Mouse (Mus musculus) forebrain, embryonic 11.5 days (tissue): Measurements from ENCODE around the gene Ahcyl2. TPM values are rescaled to one million over a fixed set of nuclear protein-coding genes. Genes with fewer than 3 reads are reported as not detected.

Experiments
- ATAC-seq: fragments of 200-750 bp; cut with Nextera tagmentation; replicated peaks from 2 replicates; pipeline ENCODE4 v1.8.0; 2017; ENCODE audit warnings: moderate TSS enrichment; ENCODE audit not compliant: low FRiP score
- DNase-seq: peaks from one replicate; pipeline ENCODE4 v3.0.0-alpha.2; 2017; ENCODE audit warnings: low spot score
- H3K27ac ChIP-seq: fragments of 300-500 bp; sonication (generic); 2 replicates; pipeline ENCODE4 v1.5.1; 2014; ENCODE audit warnings: low read depth, low read length
- H3K27me3 ChIP-seq: fragments of 300-500 bp; sonication (generic); 2 replicates; pipeline ENCODE4 v1.6.1; 2014; ENCODE audit warnings: mild to moderate bottlenecking, low read length, mixed read lengths; ENCODE audit not compliant: control insufficient read depth, insufficient read depth
- H3K36me3 ChIP-seq: fragments of 300-500 bp; sonication (generic); 2 replicates; pipeline ENCODE4 v1.6.1; 2014; ENCODE audit warnings: mild to moderate bottlenecking, low read length, moderate library complexity, mixed read lengths; ENCODE audit not compliant: control insufficient read depth, insufficient read depth
- H3K4me1 ChIP-seq: fragments of 300-500 bp; sonication (generic); replicated peaks from 2 replicates; pipeline ENCODE4 v1.6.1; 2014; ENCODE audit warnings: low read length, mixed read lengths; ENCODE audit not compliant: control insufficient read depth, insufficient read depth
- H3K4me2 ChIP-seq: fragments of 300-500 bp; sonication (generic); 2 replicates; pipeline ENCODE4 v1.6.1; 2014; ENCODE audit warnings: low read depth, mild to moderate bottlenecking, low read length, moderate library complexity, mixed read lengths; ENCODE audit not compliant: severe bottlenecking
- H3K4me3 ChIP-seq: fragments of 300-500 bp; sonication (generic); 2 replicates; pipeline ENCODE4 v1.5.1; 2014; ENCODE audit warnings: low read depth, low read length
- H3K9ac ChIP-seq: fragments of 300-500 bp; sonication (generic); 2 replicates; pipeline ENCODE4 v1.6.1; 2014; ENCODE audit warnings: low read length
- H3K9me3 ChIP-seq: fragments of 300-500 bp; sonication (generic); 2 replicates; pipeline ENCODE4 v1.6.1; 2016; ENCODE audit warnings: low read length, mixed read lengths; ENCODE audit not compliant: control insufficient read depth
- WGBS: fragments of 180-500 bp; shearing (Covaris S2); extraction: QIAGEN DNeasy Blood & Tissue Kit; methylation state at CpG from one replicate; pipeline ENCODE4 v1.1.7; 2014; 5-methylcytosine and 5-hydroxymethylcytosine counted together
- polyA plus RNA-seq: library from polyadenylated mRNA; unstranded; fragments of >200 nt; fragmentation: Nextera tagmentation; extraction: Ambion mirVana; gene quantifications from 2 replicates; pipeline ENCODE4 v1.2.1, GENCODE M21; 2014

Ahcyl2 gene
- polyA plus RNA-seq, 1 experiment from 2014 or later, result 19.1 TPM

GRCm38 (mm10) chr6:29876782-29877181, 109.0 kb downstream of the Ahcyl2 start:
- H3K9me3 ChIP-seq, result no peaks in the 10 kb centered on the region
- H3K4me2 ChIP-seq, result no peak overlapping the region
- ATAC-seq (no peak), DNase-seq (no peak)
- H3K4me3 ChIP-seq, result no peak overlapping the region
- H3K27ac ChIP-seq, result no peak overlapping the region
- no peaks in the 10 kb centered on the region for H3K27me3 ChIP-seq
- WGBS, result 85% methylated on average over 4 of the region's 4 CpGs
- no peaks in the 10 kb centered on the region for H3K4me1 ChIP-seq
- H3K36me3 ChIP-seq, result no peaks in the 10 kb centered on the region
- no peak overlapping the region for H3K9ac ChIP-seq

- Histone ChIP-seq H3K9ac (no peak overlapping the region), H3K27ac (no peak overlapping the region), H3K4me2 (no peak overlapping the region)
These were observed 111.8 kb downstream of the Ahcyl2 start for GRCm38 (mm10) chr6:29879579-29879978.

GRCm38 (mm10) chr6:29880796-29881195, 113.0 kb downstream of the Ahcyl2 start:
- Histone ChIP-seq H3K9me3 (no peaks in the 10 kb centered on the region), H3K4me1 (no peaks in the 10 kb centered on the region), H3K27me3 (no peaks in the 10 kb centered on the region), H3K4me3 (no peak overlapping the region), H3K4me2 (no peak overlapping the region), H3K9ac (no peak overlapping the region), H3K27ac (no peak overlapping the region), H3K36me3 (no peaks in the 10 kb centered on the region)
- 92% methylated on average over 3 of the region's 3 CpGs for WGBS
- DNase-seq, result no peak
- no peak for ATAC-seq

More at GRCm38 (mm10) chr6:29879579-29879978, 111.8 kb downstream of the Ahcyl2 start:
- Histone ChIP-seq H3K27me3 (no peaks in the 10 kb centered on the region), H3K9me3 (no peaks in the 10 kb centered on the region), H3K36me3 (no peaks in the 10 kb centered on the region), H3K4me3 (no peak overlapping the region), H3K4me1 (no peaks in the 10 kb centered on the region)
- ATAC-seq, result no peak
- no peak for DNase-seq

- no peak overlapping the region for H3K9ac ChIP-seq
- ATAC-seq (no peak), DNase-seq (no peak)
- no peak overlapping the region for H3K4me2 ChIP-seq
- no peak overlapping the region for H3K27ac ChIP-seq
- H3K36me3 ChIP-seq, result no peaks in the 10 kb centered on the region
- no peak overlapping the region for H3K4me3 ChIP-seq
- 89% methylated on average over 2 of the region's 2 CpGs for WGBS
- no peaks in the 10 kb centered on the region for H3K9me3 ChIP-seq
- H3K27me3 ChIP-seq, result no peaks in the 10 kb centered on the region
- H3K4me1 ChIP-seq, result no peaks in the 10 kb centered on the region
These were observed 114.1 kb downstream of the Ahcyl2 start for GRCm38 (mm10) chr6:29881936-29882335.

- Histone ChIP-seq H3K4me1 (no peaks in the 10 kb centered on the region), H3K9ac (no peak overlapping the region), H3K4me2 (no peak overlapping the region), H3K9me3 (no peaks in the 10 kb centered on the region), H3K36me3 (no peaks in the 10 kb centered on the region), H3K27ac (no peak overlapping the region), H3K27me3 (no peaks in the 10 kb centered on the region), H3K4me3 (no peak overlapping the region)
- 75% methylated on average over 6 of the region's 6 CpGs for WGBS
- DNase-seq, result no peak
- no peak for ATAC-seq
These were observed 115.1 kb downstream of the Ahcyl2 start for GRCm38 (mm10) chr6:29882870-29883269.

GRCm38 (mm10) chr6:29891151-29891550, 123.3 kb downstream of the Ahcyl2 start:
- Histone ChIP-seq H3K4me1 (no peaks in the 10 kb centered on the region), H3K27ac (no peak overlapping the region), H3K4me2 (no peak overlapping the region), H3K27me3 (no peaks in the 10 kb centered on the region), H3K4me3 (no peak overlapping the region), H3K9ac (no peak overlapping the region), H3K36me3 (no peaks in the 10 kb centered on the region), H3K9me3 (no peaks in the 10 kb centered on the region)
- 81% methylated on average over 11 of the region's 11 CpGs for WGBS
- ATAC-seq (no peak), DNase-seq (no peak)

GRCm38 (mm10) chr6:29896976-29897375, 129.2 kb downstream of the Ahcyl2 start:
- Histone ChIP-seq H3K27ac (no peak overlapping the region), H3K4me3 (no peak overlapping the region), H3K36me3 (no peaks in the 10 kb centered on the region), H3K9ac (no peak overlapping the region), H3K4me1 (no peaks in the 10 kb centered on the region), H3K27me3 (no peaks in the 10 kb centered on the region), H3K4me2 (no peak overlapping the region), H3K9me3 (no peaks in the 10 kb centered on the region)
- DNase-seq (no peak), ATAC-seq (no peak)
- 97% methylated on average over 3 of the region's 3 CpGs for WGBS

- H3K27me3 ChIP-seq, result no peaks in the 10 kb centered on the region
- ATAC-seq (no peak), DNase-seq (no peak)
- H3K4me3 ChIP-seq, result no peak overlapping the region
- H3K9ac ChIP-seq, result no peak overlapping the region
- H3K4me2 ChIP-seq, result no peak overlapping the region
- no peaks in the 10 kb centered on the region for H3K36me3 ChIP-seq
- WGBS, result 100% methylated on average over 1 of the region's 1 CpGs
- no peaks in the 10 kb centered on the region for H3K9me3 ChIP-seq
- no peak overlapping the region for H3K27ac ChIP-seq
- no peaks in the 10 kb centered on the region for H3K4me1 ChIP-seq
These were observed 133.6 kb downstream of the Ahcyl2 start for GRCm38 (mm10) chr6:29901450-29901849.

- Histone ChIP-seq H3K27me3 (no peaks in the 10 kb centered on the region), H3K9ac (no peak overlapping the region), H3K4me2 (no peak overlapping the region), H3K4me3 (no peak overlapping the region), H3K27ac (no peak overlapping the region), H3K9me3 (no peaks in the 10 kb centered on the region), H3K4me1 (no peaks in the 10 kb centered on the region), H3K36me3 (no peaks in the 10 kb centered on the region)
- WGBS, result 77% methylated on average over 2 of the region's 2 CpGs
- ATAC-seq (no peak), DNase-seq (no peak)
These were observed 134.4 kb downstream of the Ahcyl2 start for GRCm38 (mm10) chr6:29902256-29902655.
